Mouse (Mus musculus) frontal cortex, adult 2 months (tissue): ENCODE measurements at regions not wholly inside any gene's neighbourhood (a gene's known extent, or its start where the extent isn't known, plus 50 kb on each side); places are given as distances from the start of the nearest gene placed in this dataset.

ENCODE experiments used
- DNase-seq, 2 experiments: peaks; one replicate each; pipeline ENCODE4 v3.0.0; 2022; ENCODE audit warnings: low spot score in 1 of 2; ENCODE audit errors: extremely low spot score in 1 of 2

DNA sequence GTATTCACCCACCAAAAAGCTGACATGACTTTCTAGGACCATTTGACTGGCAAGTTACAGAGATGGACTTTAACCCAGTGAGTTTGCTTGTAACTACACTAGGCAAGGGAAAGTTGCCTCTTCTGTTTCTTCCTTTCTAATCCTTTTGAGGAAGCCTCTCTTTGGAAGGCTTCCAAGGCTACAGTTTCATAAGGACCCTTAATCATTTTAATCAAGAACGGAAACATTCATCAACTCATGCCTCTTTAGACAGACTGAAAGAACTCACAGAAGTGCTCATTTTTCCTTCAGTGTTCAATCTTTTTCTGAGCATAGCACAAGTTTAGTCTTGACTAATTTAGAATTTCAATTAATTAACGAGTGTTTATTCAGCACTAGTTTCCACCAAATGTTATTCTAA is 84.2 kb downstream of the Ddx1 start:
- DNase-seq: no peak

DNA sequence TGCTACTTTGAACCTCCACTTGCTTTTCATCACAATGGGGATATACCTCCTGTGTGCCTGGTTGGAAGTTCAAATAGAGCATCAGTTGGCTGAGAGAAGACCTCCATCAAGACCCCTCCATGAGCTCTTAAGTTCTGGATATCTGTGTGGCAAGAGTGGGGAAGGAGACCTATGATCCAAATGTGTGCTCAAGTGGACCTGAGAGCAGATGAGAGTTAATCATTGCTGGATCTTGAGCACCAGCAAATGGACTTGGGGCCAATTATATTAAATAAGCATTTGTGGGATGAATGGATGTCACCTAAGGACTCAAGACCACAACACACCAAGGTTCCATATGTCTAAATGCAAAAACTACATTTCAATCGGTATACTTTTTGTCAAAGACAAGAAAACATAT is 88.0 kb downstream of the Ddx1 start:
- DNase-seq: no peak

DNA sequence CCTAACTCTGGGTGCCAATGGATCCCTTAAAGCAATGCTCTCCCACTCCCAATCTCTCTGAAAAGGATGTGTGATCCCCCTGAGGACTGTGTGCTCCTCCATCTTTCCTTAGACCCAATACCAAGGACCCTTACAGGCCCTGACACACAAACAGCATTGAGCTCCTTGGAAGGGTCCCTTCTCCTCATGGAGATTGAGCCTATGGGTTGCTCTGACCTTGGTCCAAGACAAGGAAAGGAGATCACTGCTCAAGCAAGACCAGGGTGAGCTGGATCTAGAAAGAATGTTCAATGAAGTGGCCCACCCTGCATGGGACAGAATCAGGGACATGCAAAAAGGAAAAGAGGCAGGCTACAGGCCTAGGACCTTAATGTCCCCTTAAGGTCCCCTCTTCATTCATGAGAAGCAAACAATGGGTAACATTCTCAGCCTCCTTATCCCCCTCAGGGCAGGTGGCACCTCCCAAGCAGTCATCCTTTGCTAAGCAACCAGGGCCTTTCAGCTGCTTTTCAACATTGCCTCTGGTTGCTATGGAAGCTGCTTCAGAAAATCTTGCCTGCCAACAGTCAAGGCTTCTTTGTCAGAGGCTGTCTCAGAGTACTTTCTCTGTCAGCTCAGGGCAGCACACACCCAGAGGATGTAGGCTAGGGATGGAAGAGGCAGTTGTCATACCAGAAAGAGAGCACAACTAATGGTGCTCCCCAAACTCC is 89.5 kb downstream of the Ddx1 start:
- DNase-seq: peak; percentile 58 to 70

DNA sequence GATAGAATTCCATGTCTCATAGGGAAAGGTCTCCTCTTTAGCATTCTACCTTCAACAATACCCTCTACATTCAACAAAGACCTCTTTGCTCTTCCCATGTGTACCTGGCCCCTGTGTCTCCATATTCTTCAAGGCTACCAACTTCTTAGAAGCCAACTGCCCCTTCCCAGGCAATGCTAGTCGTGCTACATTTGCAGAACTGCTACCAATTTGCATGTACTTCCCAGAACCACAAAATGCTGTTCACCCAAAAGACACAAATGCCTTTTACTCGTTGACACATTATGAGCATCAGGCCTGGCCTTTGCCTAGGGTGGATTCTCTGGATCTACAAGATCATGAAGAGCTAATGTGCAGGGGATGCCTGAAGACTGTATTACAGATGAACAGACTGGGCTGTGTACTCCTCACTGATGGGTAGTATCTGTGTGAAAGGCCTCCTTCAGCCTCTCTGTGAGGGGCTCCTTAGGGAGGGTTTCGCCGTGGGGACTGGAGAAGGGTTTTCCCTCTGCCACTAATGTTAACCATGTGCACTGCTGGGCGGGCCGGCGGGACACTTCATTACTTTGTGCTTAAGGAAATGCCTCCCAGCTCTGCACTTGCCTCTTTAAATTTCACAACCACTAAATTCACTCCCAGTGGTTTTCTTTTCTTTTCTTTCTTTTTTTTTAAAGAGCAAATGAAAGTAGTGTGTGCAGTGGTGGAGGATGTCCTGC is 91.2 kb downstream of the Ddx1 start:
- DNase-seq: no peak

DNA sequence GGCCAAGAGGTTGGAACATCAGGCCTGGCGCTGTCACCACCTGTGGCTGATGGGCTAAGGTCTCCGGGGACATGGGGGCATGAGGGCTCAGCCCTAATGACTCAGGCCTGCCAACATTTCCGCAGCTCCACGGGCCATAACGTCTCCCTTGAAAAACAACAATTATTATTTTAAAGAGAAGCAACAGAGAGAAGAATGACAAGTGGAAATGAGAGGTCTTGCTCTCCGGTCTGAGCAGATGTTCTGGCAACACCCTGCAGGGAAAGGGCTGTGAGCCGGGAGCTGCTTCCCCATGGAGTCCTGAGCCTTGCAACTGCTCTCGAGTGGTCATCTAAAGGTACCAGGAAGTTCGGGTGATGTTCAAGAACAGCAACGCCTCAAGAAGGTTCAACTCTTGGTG is 91.9 kb downstream of the Ddx1 start:
- no peak for DNase-seq

DNA sequence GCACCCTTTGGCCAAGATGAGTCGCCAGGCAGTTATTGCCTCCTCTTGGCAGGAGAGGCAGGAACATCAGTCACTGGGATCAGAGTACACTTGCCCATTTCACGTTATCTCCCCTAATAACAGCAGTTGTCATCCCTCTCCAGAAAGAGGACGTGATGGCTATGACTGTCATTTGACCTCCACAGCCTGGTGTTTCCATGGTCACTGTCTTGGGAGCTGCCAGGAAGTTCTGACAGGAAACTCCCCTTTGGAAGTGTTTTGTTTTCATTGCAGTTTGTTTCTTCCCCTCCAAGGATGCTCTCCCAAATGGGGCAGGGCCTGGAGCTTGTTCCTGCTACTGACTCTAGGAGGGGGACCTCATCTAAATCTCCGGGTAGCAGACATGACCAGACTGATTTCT is 98.3 kb downstream of the Ddx1 start:
- no peak for DNase-seq

DNA sequence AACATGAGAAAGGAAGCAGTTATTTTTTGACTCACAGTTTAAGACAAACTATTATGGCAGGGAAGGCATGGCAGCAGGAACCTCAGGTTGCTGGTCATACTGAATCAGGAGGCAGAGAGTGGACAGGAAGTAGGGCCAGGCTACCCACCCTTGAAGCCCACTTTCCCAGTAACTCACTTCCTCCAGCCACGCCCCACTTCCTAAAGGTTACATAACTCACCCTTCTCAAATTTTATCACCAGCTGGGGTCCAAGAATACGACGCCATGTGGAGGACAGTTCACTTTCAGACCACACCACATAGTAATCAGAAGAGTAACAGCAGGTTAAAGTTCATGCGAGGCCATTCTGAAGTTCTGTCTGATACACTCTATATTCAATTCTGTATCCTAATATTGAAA is 101.8 kb downstream of the Ddx1 start:
- no peak for DNase-seq

DNA sequence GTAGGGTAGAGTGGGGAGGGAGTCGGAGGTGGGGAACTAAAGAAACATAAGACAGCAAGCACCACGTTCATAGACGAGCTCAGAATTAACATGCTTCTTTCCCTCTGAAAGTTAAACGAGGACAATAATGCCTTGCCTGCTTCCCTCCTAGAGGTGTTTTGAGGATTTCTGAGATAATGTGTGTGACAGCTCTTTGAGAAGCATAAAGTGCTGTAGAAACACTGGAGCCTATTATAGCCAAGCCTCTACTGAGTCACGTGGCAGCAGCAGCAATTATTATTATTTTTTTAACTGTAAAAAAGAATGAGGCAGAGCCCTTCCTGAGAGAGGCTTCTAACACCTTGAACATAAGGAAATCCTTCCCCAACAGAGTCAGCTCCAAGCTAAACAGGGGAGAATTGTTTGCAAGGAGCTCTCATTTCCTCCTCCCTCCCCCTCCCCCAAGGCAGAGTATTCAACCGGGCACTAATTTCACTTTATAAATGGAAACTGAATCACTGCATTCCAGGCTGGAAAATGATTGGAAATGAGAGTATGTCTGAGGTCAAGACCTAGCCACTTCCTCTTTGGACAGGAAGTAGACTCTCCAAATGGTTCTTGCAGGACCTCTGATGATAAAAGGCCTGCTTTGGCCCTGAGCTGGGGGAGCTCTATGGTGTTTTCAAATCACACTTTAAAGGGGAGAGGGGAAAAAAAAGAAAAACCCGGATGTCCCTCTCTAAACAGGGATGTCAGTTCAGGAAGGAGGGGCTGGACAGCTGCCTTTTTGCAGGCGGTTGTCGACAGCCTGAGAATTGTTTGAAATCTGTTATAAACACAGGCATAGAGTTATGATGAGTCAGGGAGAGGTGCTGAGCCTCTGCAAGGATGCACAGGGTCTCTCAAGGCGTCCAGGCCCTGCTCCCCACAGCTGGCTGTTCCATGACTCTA is 103.6 kb downstream of the Ddx1 start:
- DNase-seq: no peak

DNA sequence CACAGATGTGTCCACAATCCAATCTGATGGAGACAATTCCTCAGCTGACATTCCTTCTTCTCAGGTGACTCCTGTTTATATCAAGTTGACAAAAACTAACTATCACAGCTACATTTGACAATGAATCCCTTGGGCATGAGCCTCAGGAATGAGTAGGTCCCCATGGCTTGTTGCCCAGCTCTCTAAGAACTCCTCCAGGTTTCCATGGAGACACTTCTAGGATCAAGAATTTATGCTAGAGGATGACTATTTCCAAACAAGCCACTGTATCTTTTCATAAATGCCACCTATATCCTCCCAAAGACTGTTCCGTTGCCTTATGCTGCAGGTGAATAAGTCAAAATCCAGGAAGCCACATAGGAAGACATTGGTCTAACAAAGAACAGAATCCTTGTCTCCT is 104.3 kb downstream of the Ddx1 start:
- DNase-seq: peak; percentile 43 to 74

DNA sequence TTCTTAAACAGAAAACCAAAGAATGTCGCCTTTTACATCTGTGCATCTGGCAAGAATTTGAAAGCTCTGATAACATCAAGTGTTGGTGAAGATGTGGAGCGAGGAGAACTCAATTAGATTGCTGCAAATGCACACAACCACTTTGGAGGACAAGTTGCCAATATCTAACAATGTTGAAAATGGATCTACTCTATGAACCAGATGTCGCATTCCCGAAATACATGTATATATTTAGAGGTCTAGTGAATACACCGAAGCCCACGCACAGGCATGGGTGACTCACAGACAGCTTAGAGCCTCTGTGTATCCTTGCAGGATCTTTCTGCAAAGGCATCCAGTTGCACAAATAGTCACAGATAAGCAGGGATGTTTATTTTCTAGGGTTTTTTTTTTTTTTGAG is 108.4 kb downstream of the Ddx1 start:
- DNase-seq: peak; percentile 88 to 92

DNA sequence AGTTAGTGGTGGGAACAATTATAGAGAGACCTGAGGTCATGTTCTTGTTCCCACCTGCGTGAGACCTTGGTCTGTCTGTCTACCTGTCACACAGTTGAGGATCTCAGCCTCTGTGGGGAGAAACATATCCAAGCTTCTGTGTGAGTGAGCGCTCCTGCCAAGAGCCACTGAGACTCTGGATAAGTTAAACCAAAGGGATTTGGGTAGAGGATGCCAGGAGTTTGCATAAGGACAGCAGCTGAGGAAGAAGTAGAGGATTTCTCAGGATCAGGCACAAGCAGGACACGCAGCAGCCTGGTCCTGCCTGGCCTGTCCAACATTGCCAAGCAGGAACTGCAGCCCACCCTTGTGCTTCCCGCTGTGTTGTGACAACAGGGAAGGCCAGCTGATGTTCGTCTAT is 109.8 kb downstream of the Ddx1 start:
- no peak for DNase-seq

DNA sequence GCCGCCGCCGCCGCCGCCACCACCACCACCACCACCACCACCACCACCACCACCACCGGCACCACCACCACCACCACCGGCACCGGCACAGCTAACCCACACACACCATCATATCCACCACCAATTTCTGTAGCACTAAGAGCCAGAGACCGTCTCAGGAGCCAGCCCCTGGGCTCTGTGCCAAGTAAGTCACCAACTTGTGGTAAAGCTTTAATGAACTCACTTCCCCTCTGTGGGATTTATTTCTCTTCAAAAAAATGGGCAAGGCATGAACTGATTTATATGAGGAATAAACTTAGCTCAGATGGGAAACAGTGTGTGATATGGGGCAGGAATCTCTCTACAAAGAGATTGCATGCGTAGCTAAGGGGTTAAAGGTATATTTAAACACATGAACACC is 114.8 kb downstream of the Ddx1 start:
- no peak for DNase-seq

DNA sequence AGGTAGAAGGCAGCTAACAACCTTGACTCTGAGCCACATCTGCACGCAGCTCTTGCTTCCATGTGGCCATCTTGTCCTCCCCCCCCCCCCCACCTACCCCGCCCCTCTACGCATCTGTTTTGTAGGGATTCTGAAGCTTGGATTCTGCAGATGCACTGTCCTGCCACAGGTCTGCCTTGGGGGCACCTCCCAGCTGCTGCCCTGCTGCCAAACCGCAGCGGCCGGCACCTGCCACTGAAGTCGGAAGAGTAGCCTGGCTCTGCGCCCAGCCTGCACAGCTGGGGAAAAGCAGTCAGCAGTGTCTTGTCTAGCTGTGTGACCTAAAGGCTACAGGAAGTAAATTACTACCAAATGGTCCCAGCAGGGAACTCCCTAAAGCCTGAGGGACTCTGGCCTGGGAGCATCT is 119.3 kb downstream of the Ddx1 start:
- DNase-seq: no peak

DNA sequence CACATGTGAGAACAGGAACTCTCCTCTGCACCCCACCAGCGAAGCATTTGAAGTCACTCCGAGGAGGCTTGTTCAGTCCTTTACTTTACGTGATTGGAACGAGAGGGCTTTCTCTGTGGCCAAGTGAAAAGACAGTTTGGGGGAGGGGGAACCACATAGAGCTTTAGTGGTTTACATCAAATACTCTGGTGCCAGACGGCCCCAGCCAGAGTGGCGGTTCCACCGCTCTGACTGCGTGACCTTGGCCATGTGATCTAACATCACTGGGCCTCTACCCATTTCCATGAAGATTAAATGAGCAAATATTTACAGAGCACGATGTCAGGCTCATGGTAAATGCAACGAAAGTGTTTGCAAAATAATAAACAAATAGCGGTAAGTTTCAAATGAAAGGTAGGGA is 121.6 kb downstream of the Ddx1 start:
- no peak for DNase-seq

DNA sequence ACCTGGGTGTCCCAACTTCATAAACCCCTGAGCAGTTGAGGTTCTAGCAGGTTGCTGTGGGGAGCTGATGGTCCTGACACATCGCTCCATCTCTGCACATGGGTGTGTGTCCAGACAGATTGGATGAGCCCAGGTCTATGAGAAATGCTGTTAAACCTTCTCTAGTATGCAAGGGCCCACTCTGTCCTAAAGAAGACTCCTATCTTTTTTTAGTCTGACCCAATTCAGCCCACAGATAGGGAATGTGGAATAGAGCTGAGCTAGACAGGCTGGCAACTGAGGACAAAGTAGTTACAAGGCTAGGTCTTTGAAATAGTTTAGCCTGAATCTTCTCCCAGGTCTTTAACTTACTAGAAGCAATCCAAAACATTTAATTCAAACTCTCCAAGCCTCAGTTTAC is 124.0 kb downstream of the Ddx1 start:
- DNase-seq: no peak

DNA sequence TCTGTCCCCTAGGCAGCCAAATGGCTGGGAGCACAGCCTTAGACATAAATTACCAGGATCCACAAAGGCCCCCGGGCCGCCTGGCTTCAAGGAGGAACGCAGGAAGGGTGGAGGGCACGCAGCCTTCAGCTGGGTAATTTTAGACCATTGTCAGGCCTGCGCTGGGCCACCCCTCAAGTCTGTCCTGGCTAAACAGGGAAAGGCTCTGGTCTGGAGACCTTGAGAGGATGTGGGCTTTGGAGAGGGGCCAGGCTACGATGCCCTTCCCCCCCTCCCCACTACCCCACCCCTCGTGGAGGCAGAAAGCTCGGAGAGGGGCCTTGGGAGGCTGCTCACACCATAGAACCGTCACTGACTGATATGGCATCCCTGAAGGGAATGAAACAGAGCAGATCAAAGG is 126.7 kb downstream of the Ddx1 start:
- DNase-seq: no peak

DNA sequence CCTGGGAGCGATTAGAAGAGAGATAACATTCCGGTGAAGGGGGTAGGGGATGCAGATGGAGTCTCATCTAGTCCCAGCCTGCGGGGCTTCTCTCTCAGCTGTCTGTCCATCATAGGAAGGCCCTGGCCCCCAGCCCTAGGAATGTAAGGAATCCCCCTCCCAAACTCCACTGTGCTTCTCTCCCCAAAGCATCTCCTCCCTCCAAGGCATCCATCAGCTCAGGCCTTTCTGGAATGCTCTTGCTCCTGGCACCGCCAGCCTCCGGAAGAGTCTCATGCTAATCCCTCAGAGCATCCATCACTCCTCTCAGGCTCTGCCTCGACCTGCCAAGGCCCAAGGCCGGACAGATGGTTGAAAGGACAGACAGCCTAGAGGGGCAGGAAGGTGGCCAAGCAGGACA is 128.4 kb downstream of the Ddx1 start:
- DNase-seq: no peak

DNA sequence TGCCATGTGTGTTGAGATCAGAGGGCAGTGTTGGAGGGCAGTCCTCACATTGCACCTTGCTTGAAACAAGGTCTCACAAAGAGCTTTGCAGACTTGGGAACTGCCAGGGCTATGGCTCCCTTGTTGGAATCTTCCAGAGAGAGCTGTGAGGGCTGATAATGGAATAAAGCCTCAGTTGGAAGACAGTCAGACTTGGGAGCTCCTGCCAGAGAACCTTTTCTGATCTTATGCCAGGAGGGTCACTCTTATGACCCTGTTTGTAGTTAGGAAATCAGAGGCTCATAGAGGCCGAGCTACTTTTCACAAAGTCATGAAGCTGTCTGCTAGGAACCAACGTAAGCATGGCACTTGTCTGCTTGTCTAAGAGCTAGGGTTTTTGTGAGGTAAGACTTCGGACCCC is 129.4 kb downstream of the Ddx1 start:
- no peak for DNase-seq

DNA sequence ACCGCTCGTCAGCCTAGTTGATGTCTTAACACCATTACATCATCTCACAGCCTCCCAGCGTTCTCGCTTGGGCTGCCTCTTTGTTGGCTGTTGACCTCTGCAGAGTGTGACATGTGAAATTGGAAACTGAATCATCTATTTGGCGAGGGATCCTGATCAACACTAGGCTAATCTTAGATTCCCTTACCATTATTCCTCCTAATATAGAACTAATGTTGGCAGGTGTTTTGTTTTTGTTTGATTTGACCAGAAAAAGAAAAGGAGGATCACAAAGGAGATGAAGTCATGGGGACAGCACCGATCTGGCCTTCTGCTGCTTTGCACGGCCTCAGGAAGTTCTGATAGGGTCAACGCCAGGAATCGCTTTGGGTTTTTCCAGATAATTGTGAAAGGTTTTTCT is 131.0 kb downstream of the Ddx1 start:
- DNase-seq: no peak

DNA sequence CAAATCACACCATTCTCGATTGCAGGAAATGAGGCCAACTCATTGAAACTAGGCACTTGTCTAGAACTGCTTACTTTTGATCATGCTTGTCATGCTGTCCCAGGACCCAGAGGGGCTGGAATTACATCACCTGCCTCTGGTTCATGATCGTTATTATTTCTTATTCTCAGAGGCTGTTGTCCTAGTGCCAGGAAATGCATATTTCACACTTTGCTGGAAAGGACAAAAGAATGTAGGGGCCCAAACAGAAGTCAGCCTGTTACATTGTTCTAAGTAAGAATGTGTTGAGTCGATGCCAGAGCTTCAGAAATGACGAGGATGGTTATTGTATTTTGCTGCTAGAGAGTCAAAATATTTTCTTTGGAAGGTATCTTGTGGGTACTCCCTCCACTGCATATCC is 134.7 kb downstream of the Ddx1 start:
- DNase-seq: no peak

DNA sequence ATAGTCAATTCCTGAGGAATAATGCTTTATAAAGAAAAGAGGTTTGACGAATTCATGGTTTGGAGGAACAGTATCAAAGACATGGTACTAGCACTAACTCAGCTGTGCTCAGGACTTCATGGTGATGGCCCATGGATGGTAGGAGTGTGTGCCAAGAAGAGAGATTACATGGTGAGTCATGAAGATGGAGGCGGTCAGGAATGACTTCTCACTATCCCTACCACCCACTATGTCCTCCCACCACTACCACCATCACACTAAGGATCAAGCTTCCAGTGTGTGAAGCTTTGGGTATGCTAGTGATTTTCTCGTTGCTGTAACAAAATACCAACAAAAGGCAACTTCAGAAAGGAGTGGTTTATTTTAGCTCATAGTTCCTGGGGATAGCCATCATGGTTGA is 142.1 kb downstream of the Ddx1 start:
- DNase-seq: peak in 1 of 2 experiments; percentile 58
